Mouse (Mus musculus): ENCODE measurements at regions not wholly inside any gene's neighbourhood (a gene's known extent, or its start where the extent isn't known, plus 50 kb on each side); places are given as distances from the start of the nearest gene placed in this dataset.

DNA sequence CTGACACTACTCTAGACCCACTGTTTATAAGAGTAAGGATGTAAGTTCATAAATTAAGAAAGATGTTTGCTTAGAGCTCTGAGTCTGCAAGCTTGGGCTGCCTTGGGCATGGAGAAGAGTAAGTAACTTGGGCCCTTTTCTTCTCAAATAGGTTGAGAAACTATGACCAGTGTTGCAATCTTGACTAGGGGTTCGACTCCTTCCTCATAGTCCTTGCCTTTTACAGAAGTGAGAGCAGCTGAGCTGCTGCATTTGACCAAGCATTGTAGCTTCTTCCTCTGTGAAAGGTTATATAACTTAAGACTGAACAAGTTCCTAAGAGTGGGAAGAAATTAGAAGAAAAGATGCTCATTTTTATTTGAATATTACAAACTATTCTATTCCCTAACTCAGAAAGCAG lies 693.5 kb downstream of the Cypt12 start:
- no peak for TF ChIP-seq CTCF (IDR thresholded peaks at IDR 0.05; ENCODE audit: borderline replicate concordance, control insufficient read depth, extremely low read depth, insufficient read depth, low read length, poor library complexity)
- TF ChIP-seq POLR2A (IDR thresholded peaks at IDR 0.05; ENCODE audit: control insufficient read depth, extremely low read depth, insufficient read depth, low read length, poor library complexity): no peak

Measured in thymus, adult 2 months (tissue).